ENCODE assay signal across 8 mouse cellular contexts in genomic region chr1:75399755-75400492, GRCm38 (mm10). TPM values are rescaled to one million over a fixed set of nuclear protein-coding genes. Genes with fewer than 3 reads are reported as not detected.
DNase-seq lines count a peak whose midpoint lies in the region; ATAC-seq lines count a peak whose summit lies in the region.

No protein-coding gene starts in this region.

- no peak for ATAC-seq in megakaryocyte, adult 5-6 weeks (ENCODE audit: poor library complexity, severe bottlenecking)
- ATAC-seq in intestine, embryonic 16.5 days: peak; percentile 73
- peak; percentile 93 for ATAC-seq in lung, embryonic 16.5 days (ENCODE audit: low read depth)
- ATAC-seq in stomach, embryonic 14.5 days (ENCODE audit: insufficient number of reproducible peaks, insufficient read depth, low FRiP score, low read depth): peak; percentile 90

- WGBS in intestine, embryonic 16.5 days: 18% methylated on average over 15 of the region's 15 CpGs
- 6% methylated on average over 15 of the region's 15 CpGs for WGBS in lung, embryonic 16.5 days
- 7% methylated on average over 15 of the region's 15 CpGs for WGBS in stomach, embryonic 14.5 days

- H3K4me3 ChIP-seq in megakaryocyte, embryonic 14.5 days (replicated peaks): peak overlapping the region; percentile 64
- peak overlapping the region; percentile 17 for H3K4me3 ChIP-seq in intestine, embryonic 16.5 days (ENCODE audit: low read length)
- peak overlapping the region; percentile 46 for H3K4me3 ChIP-seq in lung, embryonic 16.5 days (ENCODE audit: low read length)
- H3K4me3 ChIP-seq in stomach, embryonic 14.5 days (ENCODE audit: low read depth, low read length): peak overlapping the region; percentile 16

- peak; percentile 91 for DNase-seq in embryo, embryonic 11 days
- peak; percentile 98 for DNase-seq in heart, adult 11 months
- no peak for DNase-seq in right cerebral cortex, adult 18-20 months

- H3K4me2 ChIP-seq in intestine, embryonic 16.5 days (ENCODE audit: low read depth, low read length): peak overlapping the region; percentile 42
- H3K4me2 ChIP-seq in lung, embryonic 16.5 days (ENCODE audit: low read depth, low read length): peak overlapping the region; percentile 62
- H3K4me2 ChIP-seq in stomach, embryonic 14.5 days (replicated peaks; ENCODE audit: low read depth, low read length): peak overlapping the region; percentile 42

- peaks cover 81% of the 10 kb centered on the region for H3K27me3 ChIP-seq in megakaryocyte, embryonic 14.5 days (replicated peaks)
- H3K27me3 ChIP-seq in intestine, embryonic 16.5 days (replicated peaks; ENCODE audit: control insufficient read depth, insufficient read depth, low read length): no peaks in the 10 kb centered on the region
- H3K27me3 ChIP-seq in lung, embryonic 16.5 days (ENCODE audit: control insufficient read depth, insufficient read depth, low read depth, low read length): no peaks in the 10 kb centered on the region
- no peaks in the 10 kb centered on the region for H3K27me3 ChIP-seq in stomach, embryonic 14.5 days (ENCODE audit: control insufficient read depth, insufficient read depth, low read length)

- H3K9me3 ChIP-seq in megakaryocyte, embryonic 14.5 days: no peaks in the 10 kb centered on the region
- no peaks in the 10 kb centered on the region for H3K9me3 ChIP-seq in intestine, embryonic 16.5 days (ENCODE audit: control insufficient read depth, low read length)
- H3K9me3 ChIP-seq in lung, embryonic 16.5 days (ENCODE audit: control insufficient read depth, low read length): no peaks in the 10 kb centered on the region
- no peaks in the 10 kb centered on the region for H3K9me3 ChIP-seq in stomach, embryonic 14.5 days (ENCODE audit: control insufficient read depth, low read depth, low read length)

- H3K4me1 ChIP-seq in megakaryocyte, embryonic 14.5 days: peaks cover 12% of the 10 kb centered on the region
- peaks cover 24% of the 10 kb centered on the region for H3K4me1 ChIP-seq in intestine, embryonic 16.5 days (ENCODE audit: control insufficient read depth, insufficient read depth, low read length)
- H3K4me1 ChIP-seq in lung, embryonic 16.5 days (replicated peaks; ENCODE audit: control insufficient read depth, insufficient read depth, low read length): peaks cover 26% of the 10 kb centered on the region
- H3K4me1 ChIP-seq in stomach, embryonic 14.5 days (ENCODE audit: control insufficient read depth, insufficient read depth, low read length): peaks cover 25% of the 10 kb centered on the region

- no peaks in the 10 kb centered on the region for H3K36me3 ChIP-seq in megakaryocyte, embryonic 14.5 days (replicated peaks; ENCODE audit: low read length)
- peaks cover 10% of the 10 kb centered on the region; the same call in 1 of the 2 replicates for H3K36me3 ChIP-seq in intestine, embryonic 16.5 days (ENCODE audit: control insufficient read depth, insufficient read depth, low read length)
- peaks cover 8% of the 10 kb centered on the region; the same call in 1 of the 2 replicates for H3K36me3 ChIP-seq in lung, embryonic 16.5 days (ENCODE audit: control insufficient read depth, insufficient read depth, low read length)
- H3K36me3 ChIP-seq in stomach, embryonic 14.5 days (ENCODE audit: control insufficient read depth, insufficient read depth, low read length): peaks cover 17% of the 10 kb centered on the region

- H3K27ac ChIP-seq in intestine, embryonic 16.5 days (ENCODE audit: low read length): peak overlapping the region; percentile 74
- peak overlapping the region; percentile 93 for H3K27ac ChIP-seq in lung, embryonic 16.5 days (ENCODE audit: low read length)
- H3K27ac ChIP-seq in stomach, embryonic 14.5 days (ENCODE audit: low read length): peak overlapping the region; percentile 88

- H3K9ac ChIP-seq in intestine, embryonic 16.5 days (ENCODE audit: low read depth, low read length): peak overlapping the region; percentile 61
- peak overlapping the region; percentile 72 for H3K9ac ChIP-seq in lung, embryonic 16.5 days (ENCODE audit: low read length)
- peak overlapping the region; percentile 18; the same call in 1 of the 2 replicates for H3K9ac ChIP-seq in stomach, embryonic 14.5 days (replicated peaks; ENCODE audit: low read depth, low read length)

RNA-seq across cellular contexts. Expression of gene Speg, which starts 24.8 kb away (rescaled TPM):
- polyA plus RNA-seq in megakaryocyte, embryonic 14.5 days (2012; ENCODE audit: insufficient read depth, low replicate concordance): 48.7 TPM in 1 of 2 replicates, not detected in the other
- total RNA-seq in megakaryocyte, adult 5-6 weeks (2015): not detected in 2 replicates
- total RNA-seq in megakaryocyte, adult 5-6 weeks (2017): 0.11 TPM in 1 of 2 replicates, not detected in the other
- polyA plus RNA-seq in intestine, embryonic 16.5 days (2015; fragmentation: Nextera tagmentation; extraction: Ambion mirVana): 33.5 and 35.2 TPM in 2 replicates
- polyA plus RNA-seq in lung, embryonic 16.5 days (2015; fragmentation: Nextera tagmentation; extraction: Ambion mirVana): 38.5 and 38.9 TPM in 2 replicates
- 53.8 and 54.9 TPM in 2 replicates for polyA plus RNA-seq in stomach, embryonic 14.5 days (2014; fragmentation: Nextera tagmentation; extraction: Ambion mirVana)

RNA-seq across cellular contexts. Expression of gene Gmppa, which starts 35.8 kb away (rescaled TPM):
- 234 and 693 TPM in 2 replicates for polyA plus RNA-seq in megakaryocyte, embryonic 14.5 days (2012; ENCODE audit: insufficient read depth, low replicate concordance)
- total RNA-seq in megakaryocyte, adult 5-6 weeks (2015): 71.8 and 79.4 TPM in 2 replicates
- total RNA-seq in megakaryocyte, adult 5-6 weeks (2017): 56.5 and 58.9 TPM in 2 replicates
- 134 and 137 TPM in 2 replicates for polyA plus RNA-seq in intestine, embryonic 16.5 days (2015; fragmentation: Nextera tagmentation; extraction: Ambion mirVana)
- 80.5 and 92.4 TPM in 2 replicates for polyA plus RNA-seq in lung, embryonic 16.5 days (2015; fragmentation: Nextera tagmentation; extraction: Ambion mirVana)
- polyA plus RNA-seq in stomach, embryonic 14.5 days (2014; fragmentation: Nextera tagmentation; extraction: Ambion mirVana): 75.2 and 84.5 TPM in 2 replicates

RNA-seq across cellular contexts. Expression of gene Des, which starts 39.8 kb away (rescaled TPM):
- polyA plus RNA-seq in megakaryocyte, embryonic 14.5 days (2012; ENCODE audit: insufficient read depth, low replicate concordance): 0.11 TPM in 1 of 2 replicates, not detected in the other
- not detected in 2 replicates for total RNA-seq in megakaryocyte, adult 5-6 weeks (2015)
- not detected in 2 replicates for total RNA-seq in megakaryocyte, adult 5-6 weeks (2017)
- 149 and 159 TPM in 2 replicates for polyA plus RNA-seq in intestine, embryonic 16.5 days (2015; fragmentation: Nextera tagmentation; extraction: Ambion mirVana)
- 57.1 and 64.0 TPM in 2 replicates for polyA plus RNA-seq in lung, embryonic 16.5 days (2015; fragmentation: Nextera tagmentation; extraction: Ambion mirVana)
- polyA plus RNA-seq in stomach, embryonic 14.5 days (2014; fragmentation: Nextera tagmentation; extraction: Ambion mirVana): 43.7 and 51.0 TPM in 2 replicates

RNA-seq across cellular contexts. Expression of gene Asic4, which starts 50.3 kb away (rescaled TPM):
- 0.13 TPM in 1 of 2 replicates, not detected in the other for polyA plus RNA-seq in megakaryocyte, embryonic 14.5 days (2012; ENCODE audit: insufficient read depth, low replicate concordance)
- not detected in 2 replicates for total RNA-seq in megakaryocyte, adult 5-6 weeks (2015)
- total RNA-seq in megakaryocyte, adult 5-6 weeks (2017): not detected in 2 replicates
- 2.0 and 2.4 TPM in 2 replicates for polyA plus RNA-seq in intestine, embryonic 16.5 days (2015; fragmentation: Nextera tagmentation; extraction: Ambion mirVana)
- 0.05 and 0.11 TPM in 2 replicates for polyA plus RNA-seq in lung, embryonic 16.5 days (2015; fragmentation: Nextera tagmentation; extraction: Ambion mirVana)
- polyA plus RNA-seq in stomach, embryonic 14.5 days (2014; fragmentation: Nextera tagmentation; extraction: Ambion mirVana): 0.16 and 0.25 TPM in 2 replicates

Comparison
In these comparisons a context has a peak if more than half of its experiments do, and no peak if none do; other contexts are left out.
1. H3K9ac ChIP-seq: peak in every context shown above with its lines; median percentile 72 in lung, embryonic 16.5 days; 61 in intestine, embryonic 16.5 days; 18 in stomach, embryonic 14.5 days.
2. RNA of gene Des, which starts 39.8 kb away (polyA plus RNA-seq): 149 to 159 TPM in intestine, embryonic 16.5 days, 57.1 to 64.0 TPM in lung, embryonic 16.5 days and 43.7 to 51.0 TPM in stomach, embryonic 14.5 days; 0.11 TPM in megakaryocyte, embryonic 14.5 days; every median in the first group is over 10 times any median in the second.
3. Peak in every context shown above with its lines, with median percentiles within 50 percentile points of each other: H3K4me3 ChIP-seq, H3K27ac ChIP-seq and H3K4me2 ChIP-seq.